Mouse (Mus musculus) heart, adult 2 months (tissue): ENCODE measurements around the gene Ttc13.

Experiments
- CTCF ChIP-seq: fragments of 200-600 bp; IDR thresholded peaks from 2 replicates; pipeline ENCODE4 v1.8.1; 2022; ENCODE audit warnings: antibody characterized with exemption, mild to moderate bottlenecking, moderate library complexity
- EP300 ChIP-seq: fragments of 200-500 bp; IDR thresholded peaks from 2 replicates; pipeline ENCODE4 v1.6.1; 2011; ENCODE audit warnings: low read depth, low read length, control low read depth; ENCODE audit not compliant: insufficient read depth
- POLR2A ChIP-seq: fragments of 200-500 bp; IDR thresholded peaks from 2 replicates; pipeline ENCODE4 v1.6.1; 2011; ENCODE audit warnings: mild to moderate bottlenecking, low read depth, low read length, control low read depth; ENCODE audit not compliant: insufficient read depth

DNA sequence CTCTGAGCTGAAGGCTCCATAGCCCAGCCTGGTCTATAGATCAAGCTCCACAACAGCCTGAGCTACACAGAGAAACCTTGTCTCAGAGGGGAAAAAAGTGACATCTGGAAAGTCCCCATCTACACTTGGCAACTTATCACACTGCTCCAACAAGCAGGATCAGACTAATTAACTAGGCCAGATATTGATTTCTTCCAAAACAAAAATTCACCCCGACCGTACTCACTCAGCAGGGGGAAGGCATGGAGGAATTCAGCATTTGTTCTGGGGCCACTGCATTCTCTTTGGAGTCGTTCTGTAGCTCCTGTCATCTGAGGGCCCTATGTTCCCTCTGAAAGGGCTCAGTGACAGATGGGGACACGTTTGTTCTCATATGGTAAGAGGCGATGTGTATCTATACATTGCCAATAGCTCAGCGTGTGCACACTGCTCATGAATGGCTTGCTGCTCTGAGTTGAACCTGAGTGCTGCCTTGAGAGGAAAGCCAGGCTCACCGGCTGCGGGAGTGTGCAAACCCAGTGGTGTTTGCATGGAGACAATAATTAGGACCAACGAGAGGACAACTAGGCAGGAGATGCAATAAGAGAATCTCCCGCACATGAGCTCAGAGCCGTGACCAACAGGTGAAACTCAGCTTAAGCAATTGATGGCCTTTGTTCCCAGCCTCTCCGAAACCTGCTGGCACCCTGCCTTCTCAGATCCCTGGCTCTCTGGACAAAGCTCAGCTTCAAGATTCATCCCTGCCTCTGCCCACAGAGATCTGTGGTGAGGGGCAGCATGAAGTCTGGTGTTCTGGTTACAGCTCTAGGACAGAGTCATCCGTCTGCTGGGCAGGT is 87.2 kb downstream of the Ttc13 start:
- TF ChIP-seq POLR2A, result no peak
- TF ChIP-seq CTCF, result no peak
- TF ChIP-seq EP300, result no peak
